Mouse (Mus musculus) inflammation-experienced regulatory T-cells, adult 6 months (primary cell): ENCODE data around the gene Ptprm. TPM values are rescaled to one million over a fixed set of nuclear protein-coding genes. Genes with fewer than 3 reads are reported as not detected.

ENCODE experiments used
- ATAC-seq: one replicate; pipeline ENCODE4 v1.8.0; 2017
- polyA plus RNA-seq, 3 experiments: library from polyadenylated mRNA; unstranded; fragments of 100-300 nt; shearing (Covaris generic); gene quantifications; one replicate each; pipeline ENCODE4 v1.2.1; 2017

The Ptprm gene
- polyA plus RNA-seq, 3 experiments from 2014 or later = not detected

- ATAC-seq = no peak
Observed at GRCm38 (mm10) chr17:67277124-67277910, 76.9 kb downstream of the Ptprm start.

- ATAC-seq = no peak
Observed at GRCm38 (mm10) chr17:67274531-67275094, 79.6 kb downstream of the Ptprm start.

GRCm38 (mm10) chr17:67272928-67273327 lies 81.3 kb downstream of the Ptprm start:
- no peak for ATAC-seq

DNA sequence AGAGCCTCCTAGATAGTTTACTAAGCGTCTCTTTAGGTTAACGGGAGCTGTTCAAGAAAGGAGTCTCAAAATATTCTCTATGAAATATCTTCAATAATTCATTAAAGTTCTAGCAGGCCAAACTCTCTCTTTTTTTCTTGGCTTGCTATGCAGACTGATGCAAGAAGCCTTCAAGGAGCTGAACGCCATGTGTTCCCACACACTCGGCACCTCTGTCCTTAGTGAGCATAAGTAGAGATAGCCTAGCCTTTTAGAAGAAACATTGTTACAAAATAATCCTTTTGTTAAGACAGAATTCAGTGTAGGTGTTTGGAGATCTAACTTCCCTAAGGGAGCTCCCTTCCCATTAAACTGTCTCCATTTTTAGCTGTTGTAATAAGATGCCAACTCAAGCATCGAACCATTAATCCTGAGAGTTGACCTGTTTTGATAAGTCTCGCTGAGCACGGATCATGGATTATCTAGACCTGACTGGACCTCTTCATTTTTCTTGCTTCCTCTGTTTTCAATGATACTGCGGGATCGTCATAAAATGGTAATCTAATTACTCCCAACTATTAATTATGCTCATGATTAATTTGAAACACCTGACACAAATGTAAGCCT lies 85.7 kb downstream of the Ptprm start:
- ATAC-seq = no peak

- ATAC-seq = no peak
Observed at GRCm38 (mm10) chr17:67266270-67266669, 88.0 kb downstream of the Ptprm start.

- no peak for ATAC-seq
Observed at GRCm38 (mm10) chr17:67265520-67265919, 88.7 kb downstream of the Ptprm start.

GRCm38 (mm10) chr17:67264716-67265115 lies 89.5 kb downstream of the Ptprm start:
- ATAC-seq = no peak

DNA sequence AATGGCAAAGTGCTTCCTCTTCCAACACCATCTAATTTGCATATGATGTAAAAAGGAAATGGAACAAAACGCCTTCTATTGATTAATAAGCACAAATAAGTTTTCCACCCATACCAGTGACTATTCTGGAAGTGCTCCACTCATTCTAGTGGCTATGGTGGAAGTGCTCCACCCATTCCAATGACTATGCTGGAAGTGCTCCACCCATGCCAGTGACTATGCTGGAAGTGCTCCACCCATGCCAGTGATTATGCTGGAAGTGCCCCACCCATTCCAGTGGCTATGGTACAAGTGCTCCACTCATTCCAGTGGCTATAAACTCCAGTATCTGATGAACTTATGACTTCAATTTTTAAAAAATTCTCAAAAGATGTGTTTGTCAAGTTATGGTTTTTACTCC lies 91.2 kb downstream of the Ptprm start:
- ATAC-seq = no peak

DNA sequence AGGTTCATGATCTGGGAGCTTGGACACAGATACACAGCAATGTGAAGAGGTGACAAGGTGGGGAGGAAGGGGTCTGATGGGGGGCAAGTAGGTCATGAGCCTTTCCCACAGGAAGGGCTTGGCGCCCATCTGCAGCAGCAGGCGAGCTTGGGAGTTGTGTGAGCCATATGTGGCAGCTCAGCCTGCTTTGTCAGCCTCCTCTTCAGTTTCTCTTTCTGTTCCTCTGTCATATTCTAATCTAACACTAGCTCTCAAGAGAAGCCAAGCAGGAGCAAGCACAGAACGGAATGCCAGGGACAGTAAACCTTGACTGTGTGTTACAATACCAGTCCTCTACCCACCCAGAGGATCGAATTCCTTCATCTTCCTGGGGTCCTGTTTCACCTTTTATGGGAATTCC lies 94.2 kb downstream of the Ptprm start:
- no peak for ATAC-seq

DNA sequence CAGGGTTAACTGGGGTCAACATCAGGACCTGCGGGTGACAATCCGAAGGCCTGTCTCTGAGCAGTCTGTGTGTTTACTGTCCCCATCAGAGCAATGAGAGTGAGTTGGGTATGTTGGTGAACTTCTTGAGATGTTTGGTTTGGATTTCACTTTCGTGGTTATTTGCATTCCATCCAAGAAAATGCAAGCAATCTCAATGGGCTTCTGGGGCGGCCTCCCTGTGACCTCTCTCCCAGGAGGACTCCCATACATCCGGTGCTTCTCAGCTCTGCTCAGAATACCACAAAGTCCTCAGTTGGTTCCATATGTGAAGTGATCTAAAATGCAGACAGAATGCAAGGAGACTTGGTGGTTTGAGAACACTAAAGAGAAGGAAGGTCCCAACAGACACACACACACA lies 96.5 kb downstream of the Ptprm start:
- no peak for ATAC-seq

GRCm38 (mm10) chr17:67256171-67256570 lies 98.1 kb downstream of the Ptprm start:
- ATAC-seq = no peak

DNA sequence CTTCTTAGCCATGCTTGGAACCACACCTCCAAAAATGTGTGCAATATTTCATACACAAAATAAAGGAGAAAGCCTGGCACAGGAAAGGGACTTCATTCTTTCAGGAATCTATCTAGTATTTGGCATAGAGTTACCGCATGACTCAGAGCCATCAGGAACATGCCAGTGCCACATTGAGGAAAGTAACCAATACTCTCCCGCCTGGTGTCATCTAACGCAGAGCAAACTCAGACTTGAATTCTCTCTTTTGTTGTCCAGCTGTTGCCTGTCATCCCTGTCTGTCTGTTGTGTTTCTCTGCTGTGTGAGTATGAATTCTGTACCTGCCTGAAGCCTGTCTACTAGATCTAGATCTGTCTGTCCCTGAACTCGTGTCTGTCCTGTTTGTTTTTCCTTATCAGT lies 100.8 kb downstream of the Ptprm start:
- no peak for ATAC-seq

DNA sequence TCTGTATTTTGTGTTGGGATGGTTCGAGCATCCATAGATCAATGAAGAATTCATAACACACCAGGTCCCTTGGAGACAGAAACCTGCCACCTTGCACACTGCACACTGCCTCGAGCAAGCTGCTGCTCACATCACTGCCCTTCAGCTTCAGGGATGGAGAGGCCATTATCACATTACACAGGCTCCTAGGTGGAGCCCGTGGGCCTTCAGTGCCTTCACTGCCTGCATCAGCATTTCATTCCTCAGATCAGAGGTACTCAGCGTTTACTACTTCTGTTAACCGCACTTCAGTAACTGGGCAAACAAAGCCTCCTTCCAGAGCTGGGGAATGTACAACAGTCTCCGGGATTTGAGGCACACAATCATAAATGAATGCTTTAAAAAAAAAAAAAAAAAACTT lies 101.3 kb downstream of the Ptprm start:
- no peak for ATAC-seq

- no peak for ATAC-seq
Observed at GRCm38 (mm10) chr17:67245273-67245875, 108.9 kb downstream of the Ptprm start.

DNA sequence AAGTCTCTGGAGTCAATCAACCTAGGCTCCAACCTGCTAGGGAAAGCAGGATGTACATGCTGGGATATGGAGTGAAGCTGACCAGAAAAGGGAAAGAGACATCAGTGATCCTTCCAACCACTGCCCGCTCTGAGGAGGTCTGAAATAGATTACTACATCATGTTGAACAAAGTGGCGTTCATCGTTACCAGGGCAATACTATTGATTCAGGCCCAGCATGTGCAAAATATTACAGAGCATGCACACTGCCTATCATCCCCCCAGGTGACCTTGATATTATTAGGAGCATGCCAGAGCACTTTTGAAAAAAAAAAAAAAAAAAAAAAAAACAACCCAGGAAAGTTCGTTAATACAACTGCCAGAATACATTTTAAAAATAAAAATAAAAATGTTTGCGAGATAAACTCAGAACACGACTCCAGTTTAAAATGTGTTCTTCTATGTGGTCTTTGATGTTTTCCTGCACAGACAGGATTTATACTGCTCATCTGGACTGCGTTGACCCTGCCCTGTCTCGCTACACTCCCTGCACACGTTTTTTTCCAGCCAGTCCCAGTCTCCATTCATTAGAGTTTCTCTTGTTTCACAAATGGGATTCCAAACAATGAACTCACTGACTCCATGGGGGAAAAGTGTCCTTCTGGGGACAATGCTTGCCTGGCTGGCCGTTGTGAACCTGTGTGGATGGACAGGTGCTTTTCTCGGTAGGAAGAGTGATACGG lies 111.3 kb downstream of the Ptprm start:
- no peak for ATAC-seq

GRCm38 (mm10) chr17:67241951-67242773 lies 112.1 kb downstream of the Ptprm start:
- no peak for ATAC-seq

DNA sequence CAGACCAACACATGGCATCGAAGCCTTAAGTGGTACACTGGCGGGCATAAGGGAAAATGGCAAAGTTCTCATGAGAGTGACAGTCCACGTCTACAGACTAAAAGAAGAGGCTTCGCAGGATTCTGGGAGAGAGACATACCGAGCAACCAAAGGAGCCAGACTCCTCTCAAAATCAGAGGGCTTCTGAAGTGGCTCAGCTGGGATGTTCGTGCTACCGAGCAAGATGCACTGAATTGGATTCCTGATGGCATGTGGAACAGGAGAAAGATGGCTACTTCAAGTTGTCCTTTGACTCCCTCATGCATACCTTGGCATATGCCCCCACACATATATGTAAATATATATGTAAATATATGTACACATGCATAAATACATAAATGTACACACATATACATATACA lies 115.4 kb downstream of the Ptprm start:
- no peak for ATAC-seq

DNA sequence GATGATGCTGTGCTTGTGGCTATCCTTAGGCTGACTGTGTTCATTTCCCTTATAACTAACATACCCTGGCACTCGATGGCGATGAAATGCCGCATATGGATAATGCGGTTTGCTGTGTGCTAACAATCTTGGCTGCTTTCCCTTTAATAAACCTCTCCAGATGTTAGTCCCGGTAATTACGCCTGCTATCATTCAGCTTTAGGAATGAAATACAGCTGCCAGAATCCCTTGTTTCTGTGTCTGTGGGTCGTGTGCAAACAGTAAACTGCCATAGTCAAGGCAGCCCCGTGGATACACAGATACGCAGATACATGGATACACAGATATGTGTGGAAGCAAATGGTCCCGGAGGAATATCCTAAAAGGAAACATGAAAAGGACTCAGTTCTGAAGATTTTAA lies 116.8 kb downstream of the Ptprm start:
- no peak for ATAC-seq

- no peak for ATAC-seq
Observed at GRCm38 (mm10) chr17:67233063-67233462, 121.2 kb downstream of the Ptprm start.

DNA sequence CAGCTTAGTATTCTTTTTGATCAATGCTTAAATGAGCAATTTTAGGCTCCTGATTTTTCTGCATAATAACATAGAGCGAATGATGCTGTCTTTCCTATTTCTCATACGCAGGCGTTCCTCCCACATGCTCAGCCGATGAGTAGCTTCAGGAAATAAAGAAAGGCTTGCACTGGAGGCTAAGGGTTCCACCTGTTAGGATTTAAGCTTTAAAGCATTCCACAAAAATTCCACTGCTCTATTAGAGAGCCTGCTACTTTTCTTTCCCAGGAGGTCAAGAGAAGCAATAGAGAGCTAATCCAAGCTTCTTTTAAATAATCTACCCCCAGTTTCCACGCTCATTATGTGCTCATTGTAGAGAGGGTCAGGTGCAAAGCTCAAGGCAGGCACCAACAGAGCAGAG lies 127.3 kb downstream of the Ptprm start:
- ATAC-seq = no peak

- no peak for ATAC-seq
Observed at GRCm38 (mm10) chr17:67215326-67215725, 138.9 kb downstream of the Ptprm start.

GRCm38 (mm10) chr17:67213711-67214110 lies 140.5 kb downstream of the Ptprm start:
- ATAC-seq = no peak
